Mouse (Mus musculus) olfactory bulb, adult 2 months (tissue): ENCODE measurements at regions not wholly inside any gene's neighbourhood (a gene's known extent, or its start where the extent isn't known, plus 50 kb on each side); places are given as distances from the start of the nearest gene placed in this dataset.

Source experiments
- H3K27ac ChIP-seq: fragments of 200-500 bp; 2 replicates; pipeline ENCODE4 v1.5.1; 2012; ENCODE audit warnings: low read depth, low read length; ENCODE audit not compliant: insufficient read depth
- H3K4me1 ChIP-seq: fragments of 200-500 bp; 2 replicates; pipeline ENCODE4 v1.6.1; 2012; ENCODE audit warnings: low read length; ENCODE audit not compliant: control insufficient read depth, insufficient read depth
- H3K4me3 ChIP-seq: fragments of 200-500 bp; 2 replicates; pipeline ENCODE4 v1.5.1; 2012; ENCODE audit warnings: mild to moderate bottlenecking, low read depth, low read length, moderate library complexity; ENCODE audit not compliant: insufficient read depth
- CTCF ChIP-seq: fragments of 200-500 bp; IDR thresholded peaks from 2 replicates; pipeline ENCODE4 v1.5.1; 2012; ENCODE audit warnings: low read depth, mild to moderate bottlenecking, low read length, moderate library complexity; ENCODE audit not compliant: insufficient read depth
- POLR2A ChIP-seq: fragments of 200-500 bp; IDR thresholded peaks from 2 replicates; pipeline ENCODE4 v1.6.1; 2012; ENCODE audit warnings: mild to moderate bottlenecking, low read depth, low read length, moderate library complexity; ENCODE audit not compliant: insufficient read depth
- WGBS: fragments of 180-500 bp; shearing (Covaris S2); methylation state at CpG from one replicate; pipeline ENCODE4 v1.1.7; 2018; 5-methylcytosine and 5-hydroxymethylcytosine counted together

- TF ChIP-seq CTCF (no peak), POLR2A (no peak)
- WGBS = 56% methylated on average over 12 of the region's 12 CpGs
- Histone ChIP-seq H3K27ac (no peak overlapping the region), H3K4me3 (no peak overlapping the region), H3K4me1 (peaks cover 2% of the 10 kb centered on the region; the same call in 1 of the 2 replicates)
Observed at GRCm38 (mm10) chr9:113162897-113163874, 544.9 kb downstream of the Pdcd6ip start.

GRCm38 (mm10) chr9:113160011-113160410, 548.0 kb downstream of the Pdcd6ip start:
- no peak overlapping the region for H3K4me3 ChIP-seq
- H3K4me1 ChIP-seq = peaks cover 2% of the 10 kb centered on the region; the same call in 1 of the 2 replicates
- no peak overlapping the region for H3K27ac ChIP-seq
- 94% methylated on average over 2 of the region's 2 CpGs for WGBS
- no peak for TF ChIP-seq CTCF
- no peak for TF ChIP-seq POLR2A

- TF ChIP-seq CTCF (no peak), POLR2A (no peak)
- H3K27ac ChIP-seq = no peak overlapping the region
- WGBS = 71% methylated on average over 6 of the region's 6 CpGs
- H3K4me3 ChIP-seq = no peak overlapping the region
- H3K4me1 ChIP-seq = no peaks in the 10 kb centered on the region
Observed at GRCm38 (mm10) chr9:113158080-113158479, 550.0 kb downstream of the Pdcd6ip start.

- Histone ChIP-seq H3K27ac (no peak overlapping the region), H3K4me3 (no peak overlapping the region), H3K4me1 (no peaks in the 10 kb centered on the region)
- TF ChIP-seq POLR2A = no peak
- no peak for TF ChIP-seq CTCF
- whole genome bisulfite sequencing = 86% methylated on average over 17 of the region's 17 CpGs
Observed at GRCm38 (mm10) chr9:113157474-113158076, 550.5 kb downstream of the Pdcd6ip start.

- WGBS = 80% methylated on average over 3 of the region's 3 CpGs
- no peak overlapping the region for H3K27ac ChIP-seq
- TF ChIP-seq POLR2A = no peak
- TF ChIP-seq CTCF = no peak
- no peaks in the 10 kb centered on the region for H3K4me1 ChIP-seq
- H3K4me3 ChIP-seq = no peak overlapping the region
Observed at GRCm38 (mm10) chr9:113156707-113157106, 551.4 kb downstream of the Pdcd6ip start.

GRCm38 (mm10) chr9:113149084-113149483, 559.0 kb downstream of the Pdcd6ip start:
- 44% methylated on average over 5 of the region's 5 CpGs for WGBS
- no peaks in the 10 kb centered on the region for H3K4me1 ChIP-seq
- TF ChIP-seq POLR2A = no peak
- TF ChIP-seq CTCF = no peak
- H3K27ac ChIP-seq = no peak overlapping the region
- no peak overlapping the region for H3K4me3 ChIP-seq

- 76% methylated on average over 2 of the region's 2 CpGs for WGBS
- no peak for TF ChIP-seq POLR2A
- no peak for TF ChIP-seq CTCF
- H3K27ac ChIP-seq = no peak overlapping the region
- H3K4me3 ChIP-seq = no peak overlapping the region
- H3K4me1 ChIP-seq = no peaks in the 10 kb centered on the region
Observed at GRCm38 (mm10) chr9:113146571-113146970, 561.5 kb downstream of the Pdcd6ip start.

GRCm38 (mm10) chr9:113145036-113145435, 563.0 kb downstream of the Pdcd6ip start:
- Histone ChIP-seq H3K4me3 (no peak overlapping the region), H3K4me1 (no peaks in the 10 kb centered on the region), H3K27ac (no peak overlapping the region)
- TF ChIP-seq CTCF (no peak), POLR2A (no peak)
- 74% methylated on average over 2 of the region's 2 CpGs for WGBS

GRCm38 (mm10) chr9:113134611-113135010, 573.4 kb downstream of the Pdcd6ip start:
- Histone ChIP-seq H3K4me3 (no peak overlapping the region), H3K4me1 (no peaks in the 10 kb centered on the region), H3K27ac (no peak overlapping the region)
- no peak for TF ChIP-seq POLR2A
- no peak for TF ChIP-seq CTCF
- 97% methylated on average over 3 of the region's 3 CpGs for WGBS
